8 mouse cellular contexts compared by ENCODE assay signal in genomic region chr2:164432541-164433191, GRCm38 (mm10). TPM values are rescaled to one million over a fixed set of nuclear protein-coding genes. Genes with fewer than 3 reads are reported as not detected.
DNase-seq lines count a peak whose midpoint lies in the region; ATAC-seq lines count a peak whose summit lies in the region.

No protein-coding gene starts in this region.

- WGBS in lung, embryonic 16.5 days = 19% methylated on average over 22 of the region's 22 CpGs
- WGBS in forebrain, embryonic 15.5 days = 43% methylated on average over 22 of the region's 22 CpGs

- peak overlapping the region; percentile 51 for H3K9ac ChIP-seq in lung, embryonic 16.5 days (ENCODE audit: low read length)
- no peak overlapping the region for H3K9ac ChIP-seq in forebrain, embryonic 15.5 days (replicated peaks)

- peak; percentile 13; the same call in 1 of the 2 replicates for ATAC-seq in lung, embryonic 16.5 days (ENCODE audit: low read depth)
- ATAC-seq in forebrain, embryonic 15.5 days (replicated peaks) = no peak

- DNase-seq in adrenal gland, postnatal 36 days = peak; percentile 38 to 49
- no peak for DNase-seq in adrenal gland, adult 8-10 months
- DNase-seq in fibroblast of lung, adult 2 months (ENCODE audit: low read depth) = peak; percentile 99
- DNase-seq in kidney, adult 18-20 months = peak; percentile 69
- no peak for DNase-seq in urinary bladder, adult 2 months (ENCODE audit: low spot score)
- no peak for DNase-seq in urinary bladder, postnatal 25 days (ENCODE audit: low spot score)

- no peaks in the 10 kb centered on the region for H3K27me3 ChIP-seq in lung, embryonic 16.5 days (ENCODE audit: control insufficient read depth, insufficient read depth, low read depth, low read length)
- no peaks in the 10 kb centered on the region for H3K27me3 ChIP-seq in forebrain, embryonic 15.5 days

- H3K4me2 ChIP-seq in lung, embryonic 16.5 days (ENCODE audit: low read depth, low read length) = peak overlapping the region; percentile 34
- H3K4me2 ChIP-seq in forebrain, embryonic 15.5 days (replicated peaks) = no peak overlapping the region

- peaks cover 70% of the 10 kb centered on the region for H3K4me1 ChIP-seq in lung, embryonic 16.5 days (replicated peaks; ENCODE audit: control insufficient read depth, insufficient read depth, low read length)
- no peaks in the 10 kb centered on the region for H3K4me1 ChIP-seq in forebrain, embryonic 15.5 days

- H3K4me3 ChIP-seq in lung, embryonic 16.5 days (ENCODE audit: low read length) = no peak overlapping the region
- no peak overlapping the region for H3K4me3 ChIP-seq in forebrain, embryonic 15.5 days

- H3K36me3 ChIP-seq in lung, embryonic 16.5 days (ENCODE audit: control insufficient read depth, insufficient read depth, low read length) = peaks cover 6% of the 10 kb centered on the region
- no peaks in the 10 kb centered on the region for H3K36me3 ChIP-seq in forebrain, embryonic 15.5 days

- no peaks in the 10 kb centered on the region for H3K9me3 ChIP-seq in lung, embryonic 16.5 days (ENCODE audit: control insufficient read depth, low read length)
- no peaks in the 10 kb centered on the region for H3K9me3 ChIP-seq in forebrain, embryonic 15.5 days

- peak overlapping the region; percentile 75 for H3K27ac ChIP-seq in lung, embryonic 16.5 days (ENCODE audit: low read length)
- H3K27ac ChIP-seq in forebrain, embryonic 15.5 days (replicated peaks) = no peak overlapping the region

RNA-seq across cellular contexts. Expression of gene Sdc4, which starts 11.0 kb away (rescaled TPM):
- 100 to 1,000 TPM; 116 to 144 TPM for total RNA-seq in adrenal gland, postnatal 36 days (2021)
- total RNA-seq in adrenal gland, adult 8-10 months (2022) = 100 to 1,000 TPM in 2 of 4 experiments, 10 to 100 TPM in 2; 89.0 to 114 (median 105) TPM
- polyA plus RNA-seq in lung, embryonic 16.5 days (2015; fragmentation: Nextera tagmentation; extraction: Ambion mirVana) = 226 and 247 TPM in 2 replicates
- 150 and 162 TPM in 2 replicates for polyA plus RNA-seq in urinary bladder, adult 2 months (2012; rRNA removed)
- polyA plus RNA-seq in forebrain, embryonic 15.5 days (2015; fragmentation: Nextera tagmentation; extraction: Ambion mirVana) = 6.1 and 6.4 TPM in 2 replicates

RNA-seq across cellular contexts. Expression of gene Sys1, which starts 24.1 kb away (rescaled TPM):
- total RNA-seq in adrenal gland, postnatal 36 days (2021) = 10 to 100 TPM; 28.3 to 33.2 TPM
- 10 to 100 TPM; 26.2 to 34.8 (median 30.9) TPM for total RNA-seq in adrenal gland, adult 8-10 months (2022)
- polyA plus RNA-seq in lung, embryonic 16.5 days (2015; fragmentation: Nextera tagmentation; extraction: Ambion mirVana) = 59.9 and 62.3 TPM in 2 replicates
- polyA plus RNA-seq in urinary bladder, adult 2 months (2012; rRNA removed) = 38.9 and 45.9 TPM in 2 replicates
- 76.6 and 82.2 TPM in 2 replicates for polyA plus RNA-seq in forebrain, embryonic 15.5 days (2015; fragmentation: Nextera tagmentation; extraction: Ambion mirVana)

RNA-seq across cellular contexts. Expression of gene Matn4, which starts 27.7 kb away (rescaled TPM):
- total RNA-seq in adrenal gland, postnatal 36 days (2021) = 1 to 10 TPM in 1 of 2 experiments, under 1 TPM in 1; 0.92 to 1.4 TPM
- total RNA-seq in adrenal gland, adult 8-10 months (2022) = under 1 TPM; 0.38 to 0.81 (median 0.67) TPM
- 46.8 and 54.9 TPM in 2 replicates for polyA plus RNA-seq in lung, embryonic 16.5 days (2015; fragmentation: Nextera tagmentation; extraction: Ambion mirVana)
- 3.1 and 3.4 TPM in 2 replicates for polyA plus RNA-seq in urinary bladder, adult 2 months (2012; rRNA removed)
- polyA plus RNA-seq in forebrain, embryonic 15.5 days (2015; fragmentation: Nextera tagmentation; extraction: Ambion mirVana) = 0.94 and 1.1 TPM in 2 replicates

RNA-seq across cellular contexts. Expression of gene Gm20458, which starts 28.1 kb away (rescaled TPM):
- total RNA-seq in adrenal gland, postnatal 36 days (2021) = 1 to 10 TPM; 5.0 to 8.4 TPM
- 1 to 10 TPM in 3 of 4 experiments, not detected in 1; 2.3 to 7.3 (median 4.6) TPM for total RNA-seq in adrenal gland, adult 8-10 months (2022)
- polyA plus RNA-seq in lung, embryonic 16.5 days (2015; fragmentation: Nextera tagmentation; extraction: Ambion mirVana) = 7.9 and 15.2 TPM in 2 replicates
- 3.0 and 4.4 TPM in 2 replicates for polyA plus RNA-seq in urinary bladder, adult 2 months (2012; rRNA removed)
- polyA plus RNA-seq in forebrain, embryonic 15.5 days (2015; fragmentation: Nextera tagmentation; extraction: Ambion mirVana) = 6.0 and 6.9 TPM in 2 replicates

RNA-seq across cellular contexts. Expression of gene Rbpjl, which starts 29.7 kb away (rescaled TPM):
- not detected for total RNA-seq in adrenal gland, postnatal 36 days (2021)
- total RNA-seq in adrenal gland, adult 8-10 months (2022) = not detected
- 16.8 and 21.9 TPM in 2 replicates for polyA plus RNA-seq in lung, embryonic 16.5 days (2015; fragmentation: Nextera tagmentation; extraction: Ambion mirVana)
- polyA plus RNA-seq in urinary bladder, adult 2 months (2012; rRNA removed) = 0.01 TPM in 1 of 2 replicates, not detected in the other
- 0.05 TPM in 1 of 2 replicates, not detected in the other for polyA plus RNA-seq in forebrain, embryonic 15.5 days (2015; fragmentation: Nextera tagmentation; extraction: Ambion mirVana)

Comparison
In these comparisons a context has a peak if more than half of its experiments do, and no peak if none do; other contexts are left out.
1. DNase-seq: peak in adrenal gland, postnatal 36 days (2 of 2), fibroblast of lung, adult 2 months (single experiment) and kidney, adult 18-20 months (single experiment); none in adrenal gland, adult 8-10 months (single experiment), urinary bladder, adult 2 months (single experiment) and urinary bladder, postnatal 25 days (single experiment).
2. RNA of gene Sdc4, which starts 11.0 kb away (polyA plus RNA-seq): 226 to 247 TPM in lung, embryonic 16.5 days and 150 to 162 TPM in urinary bladder, adult 2 months; 6.1 to 6.4 TPM in forebrain, embryonic 15.5 days; every median in the first group is over 10 times any median in the second.
3. RNA of gene Matn4, which starts 27.7 kb away (polyA plus RNA-seq): 46.8 to 54.9 TPM in lung, embryonic 16.5 days; 3.1 to 3.4 TPM in urinary bladder, adult 2 months and 0.94 to 1.1 TPM in forebrain, embryonic 15.5 days; every median in the first group is over 10 times any median in the second.